Mouse (Mus musculus): ENCODE results near the gene Cnn3. TPM values are rescaled to one million over a fixed set of nuclear protein-coding genes. Genes with fewer than 3 reads are reported as not detected.
A peak's percentile ranks its signal among the peaks of the same experiment; 100 is the strongest.

Cnn3 gene
- total and polyA plus RNA-seq, 2 experiments from 2014 or later: 180 to 317 TPM

- Histone ChIP-seq H3K9ac (replicated peaks; ENCODE audit: low read length) (no peak overlapping the region), H3K4me1 (ENCODE audit: insufficient read depth, low read length) (no peaks in the 10 kb centered on the region), H3K9me3 (ENCODE audit: low read length) (no peaks in the 10 kb centered on the region), H3K36me3 (ENCODE audit: insufficient read depth, low read length) (no peaks in the 10 kb centered on the region), H3K4me3 (ENCODE audit: low read length) (no peak overlapping the region), H3K27ac (peak overlapping the region; percentile 20; the same call in 1 of the 2 replicates), H3K27me3 (ENCODE audit: insufficient read depth, low read length) (no peaks in the 10 kb centered on the region), H3K4me2 (ENCODE audit: low read depth, low read length) (no peak overlapping the region)
- no peak for DNase-seq (ENCODE audit: low spot score)
- 67% methylated on average over 7 of the region's 7 CpGs for WGBS
- no peak for TF ChIP-seq CTCF (IDR thresholded peaks at IDR 0.05; ENCODE audit: low read depth)
- ATAC-seq: no peak
These were observed 10.8 kb downstream of the Cnn3 start for GRCm38 (mm10) chr3:121437070-121437469.

DNA sequence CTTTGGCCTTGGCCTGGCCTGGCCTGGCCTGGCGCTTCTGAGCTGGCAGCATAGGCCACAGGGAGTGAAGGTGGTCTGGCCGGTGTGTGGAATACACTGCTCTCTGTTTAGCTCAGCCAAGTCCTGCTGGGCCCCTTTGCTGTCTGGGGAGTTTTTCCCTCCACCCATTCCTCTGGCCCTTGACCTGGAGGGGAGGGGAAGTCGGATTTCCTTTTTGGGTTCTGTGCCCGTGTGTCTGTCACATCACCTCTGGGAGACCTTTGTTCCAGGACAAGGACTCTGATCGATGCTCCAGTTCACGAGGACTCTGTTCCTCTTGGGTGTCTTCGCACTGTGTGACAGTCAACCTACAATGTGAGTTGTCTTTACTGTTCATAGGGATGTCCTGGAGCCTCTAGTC is 11.7 kb downstream of the Cnn3 start:
- ATAC-seq (no peak), DNase-seq (ENCODE audit: low spot score) (no peak)
- H3K27ac ChIP-seq: no peak overlapping the region
- no peak overlapping the region for H3K4me3 ChIP-seq (ENCODE audit: low read length)
- H3K9me3 ChIP-seq (ENCODE audit: low read length): no peaks in the 10 kb centered on the region
- H3K27me3 ChIP-seq (ENCODE audit: insufficient read depth, low read length): no peaks in the 10 kb centered on the region
- H3K36me3 ChIP-seq (ENCODE audit: insufficient read depth, low read length): no peaks in the 10 kb centered on the region
- H3K9ac ChIP-seq (replicated peaks; ENCODE audit: low read length): no peak overlapping the region
- H3K4me1 ChIP-seq (ENCODE audit: insufficient read depth, low read length): no peaks in the 10 kb centered on the region
- WGBS: 53% methylated on average over 7 of the region's 7 CpGs
- H3K4me2 ChIP-seq (ENCODE audit: low read depth, low read length): no peak overlapping the region
- TF ChIP-seq CTCF (IDR thresholded peaks at IDR 0.05; ENCODE audit: low read depth): no peak

- H3K4me2 ChIP-seq (ENCODE audit: low read depth, low read length): no peak overlapping the region
- no peak for TF ChIP-seq CTCF (IDR thresholded peaks at IDR 0.05; ENCODE audit: low read depth)
- no peaks in the 10 kb centered on the region for H3K4me1 ChIP-seq (ENCODE audit: insufficient read depth, low read length)
- no peaks in the 10 kb centered on the region for H3K9me3 ChIP-seq (ENCODE audit: low read length)
- ATAC-seq: no peak
- no peak for DNase-seq (ENCODE audit: low spot score)
- no peaks in the 10 kb centered on the region for H3K27me3 ChIP-seq (ENCODE audit: insufficient read depth, low read length)
- no peak overlapping the region for H3K9ac ChIP-seq (replicated peaks; ENCODE audit: low read length)
- H3K27ac ChIP-seq: no peak overlapping the region
- WGBS: 72% methylated on average over 11 of the region's 11 CpGs
- no peak overlapping the region for H3K4me3 ChIP-seq (ENCODE audit: low read length)
- no peaks in the 10 kb centered on the region for H3K36me3 ChIP-seq (ENCODE audit: insufficient read depth, low read length)
These were observed 13.4 kb downstream of the Cnn3 start for GRCm38 (mm10) chr3:121439623-121440161.

DNA sequence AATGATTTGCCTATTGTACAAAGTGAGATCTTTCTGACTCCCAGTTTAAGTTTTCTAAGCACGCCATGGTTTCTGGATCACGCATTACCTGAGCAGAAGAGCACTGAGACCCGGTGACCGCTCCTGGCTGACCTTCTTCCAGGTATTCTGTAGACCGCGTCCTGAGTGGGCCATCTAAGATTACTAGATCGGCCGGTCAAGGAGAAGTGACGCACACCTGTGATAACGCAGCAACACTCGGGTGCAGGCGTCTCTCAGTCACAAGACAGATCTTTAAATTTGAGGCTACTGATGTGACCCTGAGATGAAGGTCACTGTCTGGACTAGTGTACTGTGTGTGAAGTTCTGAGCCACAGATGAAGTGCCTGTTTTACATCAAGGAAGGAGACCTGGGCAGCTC is 15.2 kb downstream of the Cnn3 start:
- DNase-seq (ENCODE audit: low spot score) (no peak), ATAC-seq (no peak)
- Histone ChIP-seq H3K9me3 (ENCODE audit: low read length) (no peaks in the 10 kb centered on the region), H3K27me3 (ENCODE audit: insufficient read depth, low read length) (no peaks in the 10 kb centered on the region), H3K4me3 (ENCODE audit: low read length) (no peak overlapping the region), H3K27ac (no peak overlapping the region), H3K4me1 (ENCODE audit: insufficient read depth, low read length) (no peaks in the 10 kb centered on the region), H3K9ac (replicated peaks; ENCODE audit: low read length) (no peak overlapping the region), H3K36me3 (ENCODE audit: insufficient read depth, low read length) (no peaks in the 10 kb centered on the region), H3K4me2 (ENCODE audit: low read depth, low read length) (no peak overlapping the region)
- WGBS: 96% methylated on average over 12 of the region's 12 CpGs
- TF ChIP-seq CTCF (IDR thresholded peaks at IDR 0.05; ENCODE audit: low read depth): no peak

- no peak for TF ChIP-seq CTCF (IDR thresholded peaks at IDR 0.05; ENCODE audit: low read depth)
- DNase-seq (ENCODE audit: low spot score): no peak
- no peak overlapping the region for H3K27ac ChIP-seq
- no peak overlapping the region for H3K9ac ChIP-seq (replicated peaks; ENCODE audit: low read length)
- H3K9me3 ChIP-seq (ENCODE audit: low read length): no peaks in the 10 kb centered on the region
- no peak for ATAC-seq
- 87% methylated on average over 5 of the region's 5 CpGs for WGBS
- H3K27me3 ChIP-seq (ENCODE audit: insufficient read depth, low read length): no peaks in the 10 kb centered on the region
- no peak overlapping the region for H3K4me2 ChIP-seq (ENCODE audit: low read depth, low read length)
- no peak overlapping the region for H3K4me3 ChIP-seq (ENCODE audit: low read length)
- H3K4me1 ChIP-seq (ENCODE audit: insufficient read depth, low read length): no peaks in the 10 kb centered on the region
- no peaks in the 10 kb centered on the region for H3K36me3 ChIP-seq (ENCODE audit: insufficient read depth, low read length)
These were observed 16.0 kb downstream of the Cnn3 start for GRCm38 (mm10) chr3:121442288-121442687.

- WGBS: 75% methylated on average over 4 of the region's 4 CpGs
- no peaks in the 10 kb centered on the region for H3K27me3 ChIP-seq (ENCODE audit: insufficient read depth, low read length)
- H3K27ac ChIP-seq: no peak overlapping the region
- H3K4me3 ChIP-seq (ENCODE audit: low read length): no peak overlapping the region
- peaks cover 7% of the 10 kb centered on the region for H3K4me1 ChIP-seq (ENCODE audit: insufficient read depth, low read length)
- no peaks in the 10 kb centered on the region for H3K9me3 ChIP-seq (ENCODE audit: low read length)
- no peak overlapping the region for H3K4me2 ChIP-seq (ENCODE audit: low read depth, low read length)
- ATAC-seq (no peak), DNase-seq (ENCODE audit: low spot score) (no peak)
- TF ChIP-seq CTCF (IDR thresholded peaks at IDR 0.05; ENCODE audit: low read depth): no peak
- no peaks in the 10 kb centered on the region for H3K36me3 ChIP-seq (ENCODE audit: insufficient read depth, low read length)
- no peak overlapping the region for H3K9ac ChIP-seq (replicated peaks; ENCODE audit: low read length)
These were observed 17.6 kb downstream of the Cnn3 start for GRCm38 (mm10) chr3:121443861-121444271.

DNA sequence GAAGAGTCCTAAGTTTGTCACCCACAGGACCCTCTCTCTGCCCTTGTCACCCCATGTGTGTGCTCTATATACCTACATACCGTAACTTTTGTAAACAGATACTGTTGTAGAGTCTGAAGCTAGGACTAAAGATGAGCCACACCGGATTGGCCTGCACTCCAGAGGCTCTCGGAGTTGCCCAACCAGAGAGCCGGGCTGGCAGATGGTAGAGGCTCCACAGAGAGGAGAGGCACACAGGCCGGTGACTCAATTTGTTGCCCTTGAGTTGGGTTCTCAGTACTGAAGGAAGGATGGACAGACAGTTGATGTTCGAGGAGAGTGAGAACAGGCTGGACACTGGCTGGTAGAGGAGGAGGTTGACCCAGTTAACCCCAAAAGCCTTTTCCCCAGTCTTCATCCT is 18.1 kb downstream of the Cnn3 start:
- Histone ChIP-seq H3K4me1 (ENCODE audit: insufficient read depth, low read length) (peaks cover 7% of the 10 kb centered on the region), H3K36me3 (ENCODE audit: insufficient read depth, low read length) (no peaks in the 10 kb centered on the region), H3K27me3 (ENCODE audit: insufficient read depth, low read length) (no peaks in the 10 kb centered on the region), H3K9ac (replicated peaks; ENCODE audit: low read length) (no peak overlapping the region), H3K27ac (no peak overlapping the region), H3K4me2 (ENCODE audit: low read depth, low read length) (no peak overlapping the region), H3K4me3 (ENCODE audit: low read length) (no peak overlapping the region), H3K9me3 (ENCODE audit: low read length) (no peaks in the 10 kb centered on the region)
- ATAC-seq (no peak), DNase-seq (ENCODE audit: low spot score) (no peak)
- no peak for TF ChIP-seq CTCF (IDR thresholded peaks at IDR 0.05; ENCODE audit: low read depth)
- WGBS: 91% methylated on average over 6 of the region's 6 CpGs

All from hindbrain, postnatal 0 days (tissue).